Mouse (Mus musculus) liver, embryonic 16.5 days (tissue): ENCODE results near the gene Sdk1. TPM values are rescaled to one million over a fixed set of nuclear protein-coding genes. Genes with fewer than 3 reads are reported as not detected.

ENCODE experiments used
- ATAC-seq: fragments of 200-750 bp; cut with Nextera tagmentation; 2 replicates; pipeline ENCODE4 v1.8.0; 2017; ENCODE audit warnings: low read depth, mild to moderate bottlenecking, moderate number of reproducible peaks, moderate library complexity
- H3K27ac ChIP-seq: fragments of 300-500 bp; sonication (generic); 2 replicates; pipeline ENCODE4 v1.5.1; 2014; ENCODE audit warnings: mild to moderate bottlenecking, low read length
- H3K27me3 ChIP-seq: fragments of 300-500 bp; sonication (generic); 2 replicates; pipeline ENCODE4 v1.6.1; 2014; ENCODE audit warnings: low read depth, low read length, mixed read lengths; ENCODE audit not compliant: control insufficient read depth, insufficient read depth
- H3K36me3 ChIP-seq: fragments of 300-500 bp; sonication (generic); 2 replicates; pipeline ENCODE4 v1.6.1; 2014; ENCODE audit warnings: mild to moderate bottlenecking; ENCODE audit not compliant: control insufficient read depth, insufficient read depth
- H3K4me1 ChIP-seq: fragments of 300-500 bp; sonication (generic); 2 replicates; pipeline ENCODE4 v1.6.1; 2014; ENCODE audit warnings: low read depth, low read length, mixed read lengths; ENCODE audit not compliant: control insufficient read depth
- H3K4me2 ChIP-seq: fragments of 300-500 bp; sonication (generic); 2 replicates; pipeline ENCODE4 v1.6.1; 2014; ENCODE audit warnings: low read depth, low read length, mixed read lengths
- H3K4me3 ChIP-seq: fragments of 300-500 bp; sonication (generic); 2 replicates; pipeline ENCODE4 v1.5.1; 2014; ENCODE audit warnings: low read depth, mild to moderate bottlenecking, low read length
- H3K9ac ChIP-seq: fragments of 300-500 bp; sonication (generic); 2 replicates; pipeline ENCODE4 v1.6.1; 2014; ENCODE audit warnings: low read depth, low read length
- H3K9me3 ChIP-seq: fragments of 300-500 bp; sonication (generic); replicated peaks from 2 replicates; pipeline ENCODE4 v1.6.1; 2016; ENCODE audit warnings: low read length; ENCODE audit not compliant: control insufficient read depth
- WGBS: fragments of 180-500 bp; shearing (Covaris S2); extraction: QIAGEN DNeasy Blood & Tissue Kit; methylation state at CpG from one replicate; pipeline ENCODE4 v1.1.7; 2014; ENCODE audit not compliant: insufficient replicate concordance; 5-methylcytosine and 5-hydroxymethylcytosine counted together
- polyA plus RNA-seq: library from polyadenylated mRNA; unstranded; fragments of >200 nt; fragmentation: Nextera tagmentation; extraction: Ambion mirVana; gene quantifications from 2 replicates; pipeline ENCODE4 v1.2.1, GENCODE M21; 2015

Sdk1 gene
- polyA plus RNA-seq, 1 experiment from 2014 or later = 0.22 TPM

DNA sequence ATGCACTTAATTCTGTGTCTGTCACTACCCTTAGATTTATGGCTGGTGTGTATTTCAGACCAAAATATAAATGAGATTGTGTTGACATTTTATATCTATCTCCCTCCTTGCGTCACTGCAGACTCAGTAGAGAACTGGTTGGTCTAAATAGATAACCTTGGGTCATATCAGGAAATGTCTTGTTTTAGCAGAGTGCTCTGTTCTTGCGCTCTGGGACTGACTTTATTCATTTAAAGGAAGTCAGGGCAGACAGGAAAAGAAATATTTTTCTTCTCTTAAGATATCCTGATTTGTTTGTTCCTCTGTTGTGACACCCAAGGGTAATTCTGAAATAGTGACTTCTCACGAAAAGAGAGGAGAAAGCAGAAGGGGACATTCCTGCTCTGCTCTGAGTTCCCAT, 669.2 kb downstream of the Sdk1 start:
- H3K4me1 ChIP-seq = no peaks in the 10 kb centered on the region

DNA sequence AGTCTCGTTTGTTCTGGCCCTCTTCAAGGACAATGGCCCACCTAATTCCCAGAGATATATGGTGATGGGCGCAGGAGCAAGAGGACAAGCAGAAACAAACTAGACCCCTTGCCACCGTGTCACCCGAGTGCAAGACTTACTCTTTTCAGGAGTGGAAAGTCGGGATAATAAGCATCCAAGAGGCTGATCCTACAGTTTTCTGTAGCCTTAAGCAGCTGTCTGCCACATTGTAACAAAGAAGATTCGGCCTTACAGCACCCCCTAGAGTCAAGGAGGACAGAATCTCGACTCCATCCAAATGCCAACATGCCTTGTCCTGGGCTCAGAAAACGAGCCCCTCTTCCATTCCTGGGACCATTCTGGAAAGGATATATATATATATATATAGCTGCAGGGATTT, 669.6 kb downstream of the Sdk1 start:
- no peak overlapping the region for H3K27ac ChIP-seq
- H3K4me2 ChIP-seq = no peak overlapping the region
- no peaks in the 10 kb centered on the region for H3K27me3 ChIP-seq
- WGBS = 44% methylated on average over 8 of the region's 8 CpGs
- H3K4me3 ChIP-seq = no peak overlapping the region
- H3K9me3 ChIP-seq = no peaks in the 10 kb centered on the region
- no peaks in the 10 kb centered on the region for H3K4me1 ChIP-seq
- no peak overlapping the region for H3K9ac ChIP-seq
- ATAC-seq = no peak
- no peaks in the 10 kb centered on the region for H3K36me3 ChIP-seq

More for the DNA sequence above, 669.2 kb downstream of the Sdk1 start:
- Histone ChIP-seq H3K27me3 (no peaks in the 10 kb centered on the region), H3K36me3 (no peaks in the 10 kb centered on the region), H3K9ac (no peak overlapping the region), H3K27ac (no peak overlapping the region), H3K4me3 (no peak overlapping the region), H3K9me3 (no peaks in the 10 kb centered on the region), H3K4me2 (no peak overlapping the region)
- ATAC-seq = no peak
- WGBS = 36% methylated on average over 3 of the region's 3 CpGs

DNA sequence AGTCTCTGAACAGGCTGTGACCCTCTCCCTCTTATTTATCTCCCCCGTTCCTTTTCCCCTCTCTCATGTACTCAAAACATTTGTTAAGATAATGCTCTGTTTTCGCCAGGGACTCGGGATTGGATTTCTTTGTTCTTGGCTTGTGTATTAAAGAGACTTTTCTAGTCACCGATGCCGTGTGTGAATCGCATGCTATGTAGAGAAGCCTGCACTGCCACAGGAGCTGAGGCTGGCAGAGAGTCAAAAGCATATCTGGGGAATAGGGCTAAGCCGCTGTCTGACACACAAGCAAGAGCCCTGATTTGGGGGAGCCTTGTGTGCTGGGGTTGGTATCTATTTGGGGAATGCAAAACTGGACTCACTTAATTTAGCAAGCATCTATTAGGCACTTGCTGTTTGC, 671.6 kb downstream of the Sdk1 start:
- WGBS = 70% methylated on average over 7 of the region's 7 CpGs
- no peak overlapping the region for H3K4me2 ChIP-seq
- H3K9ac ChIP-seq = no peak overlapping the region
- no peak overlapping the region for H3K27ac ChIP-seq
- H3K36me3 ChIP-seq = no peaks in the 10 kb centered on the region
- no peaks in the 10 kb centered on the region for H3K9me3 ChIP-seq
- no peaks in the 10 kb centered on the region for H3K27me3 ChIP-seq
- no peak overlapping the region for H3K4me3 ChIP-seq
- no peak for ATAC-seq
- no peaks in the 10 kb centered on the region for H3K4me1 ChIP-seq

DNA sequence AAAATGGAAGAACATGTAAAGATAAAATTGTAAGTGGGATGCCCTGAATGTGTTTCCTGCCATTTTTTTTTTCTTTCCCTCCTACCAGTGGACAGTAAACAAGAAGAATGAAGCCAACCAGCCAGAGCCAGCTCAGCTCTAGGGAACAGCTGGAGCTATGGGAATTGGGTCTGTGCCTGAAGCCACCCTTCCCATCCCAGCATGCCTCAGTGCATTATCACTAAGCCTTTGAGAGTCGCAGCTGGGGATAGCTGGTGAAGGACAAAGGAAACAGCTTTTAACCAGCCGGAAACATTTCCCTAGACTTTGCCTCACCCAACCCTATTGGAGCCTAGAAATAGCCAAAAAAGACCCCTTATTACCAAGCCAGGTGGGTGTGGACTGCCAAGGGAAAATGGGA, 675.7 kb downstream of the Sdk1 start:
- Histone ChIP-seq H3K27ac (no peak overlapping the region), H3K9ac (no peak overlapping the region), H3K9me3 (no peaks in the 10 kb centered on the region), H3K4me1 (no peaks in the 10 kb centered on the region), H3K4me2 (no peak overlapping the region), H3K4me3 (no peak overlapping the region), H3K27me3 (no peaks in the 10 kb centered on the region), H3K36me3 (no peaks in the 10 kb centered on the region)
- WGBS = 60% methylated on average over 2 of the region's 2 CpGs
- ATAC-seq = no peak

DNA sequence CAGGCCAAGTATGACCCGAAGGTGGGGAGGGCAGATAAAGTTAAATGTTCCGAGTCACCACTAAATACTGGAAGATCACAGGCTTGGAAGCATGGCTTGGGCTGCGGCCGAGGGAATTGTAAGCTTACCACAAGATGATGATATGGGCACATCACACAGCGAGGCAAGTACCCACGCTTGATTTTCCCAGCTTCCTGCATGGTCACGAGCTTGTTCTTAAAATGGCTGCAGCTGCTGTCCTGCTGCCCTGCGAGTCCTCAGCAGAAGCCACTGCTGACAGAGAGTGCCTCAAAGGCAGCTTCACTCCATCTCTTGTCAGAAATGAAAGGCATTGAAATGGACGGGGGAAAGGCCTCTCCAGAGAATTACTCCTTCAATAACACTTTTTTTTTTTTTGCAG, 697.7 kb downstream of the Sdk1 start:
- WGBS = 53% methylated on average over 9 of the region's 9 CpGs
- no peak overlapping the region for H3K27ac ChIP-seq
- no peaks in the 10 kb centered on the region for H3K9me3 ChIP-seq
- H3K4me2 ChIP-seq = no peak overlapping the region
- no peak for ATAC-seq
- no peaks in the 10 kb centered on the region for H3K27me3 ChIP-seq
- H3K36me3 ChIP-seq = no peaks in the 10 kb centered on the region
- no peaks in the 10 kb centered on the region for H3K4me1 ChIP-seq
- no peak overlapping the region for H3K9ac ChIP-seq
- no peak overlapping the region for H3K4me3 ChIP-seq

DNA sequence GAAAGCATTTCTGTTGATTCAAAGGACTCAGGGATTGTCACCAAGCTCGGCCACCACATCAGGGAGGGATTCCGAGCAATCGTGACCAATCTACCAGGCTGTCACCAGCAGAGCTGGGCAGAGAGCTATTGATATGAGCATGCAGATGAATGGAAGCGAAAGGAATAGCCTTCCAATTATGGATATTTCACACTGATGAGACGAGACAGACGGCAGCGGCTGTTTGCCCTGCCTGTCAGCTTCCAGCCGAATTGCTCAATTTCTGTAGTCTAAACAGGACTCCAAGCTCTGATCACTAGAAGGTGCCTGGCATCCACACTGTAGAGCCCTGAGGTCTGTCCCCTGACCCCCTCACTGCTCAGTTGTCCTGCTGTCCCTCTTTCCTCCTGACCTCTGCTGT, 699.3 kb downstream of the Sdk1 start:
- no peak for ATAC-seq
- Histone ChIP-seq H3K9ac (no peak overlapping the region), H3K27ac (no peak overlapping the region), H3K27me3 (no peaks in the 10 kb centered on the region), H3K4me1 (no peaks in the 10 kb centered on the region), H3K9me3 (no peaks in the 10 kb centered on the region), H3K4me3 (no peak overlapping the region), H3K36me3 (no peaks in the 10 kb centered on the region), H3K4me2 (no peak overlapping the region)
- 66% methylated on average over 8 of the region's 8 CpGs for WGBS

DNA sequence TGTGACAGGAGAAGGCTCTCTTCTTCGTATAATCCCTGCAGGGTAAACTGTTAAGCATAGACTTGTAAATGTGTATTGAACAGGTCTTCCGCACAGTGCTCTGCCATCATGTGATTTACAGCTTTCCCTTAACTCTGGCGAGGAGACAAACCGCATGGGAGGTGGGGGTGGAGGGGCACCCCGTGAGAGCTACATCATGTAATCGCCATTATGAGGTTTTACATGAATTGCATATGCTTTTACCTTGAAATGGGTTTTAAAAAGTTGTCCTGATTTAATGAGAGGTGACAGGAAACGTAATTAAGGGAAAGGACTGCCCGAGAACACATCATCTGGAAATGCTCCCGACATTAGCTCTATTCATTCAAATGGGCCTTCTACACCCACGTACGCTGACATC, 709.5 kb downstream of the Sdk1 start:
- H3K4me2 ChIP-seq = no peak overlapping the region
- H3K4me1 ChIP-seq = no peaks in the 10 kb centered on the region
- no peaks in the 10 kb centered on the region for H3K9me3 ChIP-seq
- no peaks in the 10 kb centered on the region for H3K27me3 ChIP-seq
- no peaks in the 10 kb centered on the region for H3K36me3 ChIP-seq
- 66% methylated on average over 11 of the region's 11 CpGs for WGBS
- no peak for ATAC-seq
- H3K4me3 ChIP-seq = no peak overlapping the region
- H3K9ac ChIP-seq = no peak overlapping the region
- H3K27ac ChIP-seq = no peak overlapping the region

DNA sequence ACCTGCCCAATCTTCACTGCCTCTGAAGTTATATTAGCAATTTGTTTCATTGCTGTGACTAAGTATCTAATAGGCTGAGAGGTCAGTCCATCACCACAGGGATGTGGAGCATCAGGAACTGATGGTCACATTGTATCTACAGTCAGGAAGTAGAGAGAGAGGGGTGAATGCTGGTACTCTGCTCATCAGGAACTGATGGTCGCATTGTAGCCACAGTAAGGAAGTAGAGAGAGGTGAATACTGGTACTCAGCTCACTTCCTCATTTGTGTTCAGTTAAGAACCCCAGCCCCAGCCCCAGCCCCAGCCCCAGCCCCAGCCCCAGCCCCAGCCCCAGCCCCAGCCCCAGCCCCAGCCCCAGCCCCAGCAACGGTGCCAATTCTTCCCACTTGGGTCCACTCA, 711.0 kb downstream of the Sdk1 start:
- Histone ChIP-seq H3K27me3 (no peaks in the 10 kb centered on the region), H3K9me3 (no peaks in the 10 kb centered on the region), H3K4me2 (no peak overlapping the region), H3K36me3 (no peaks in the 10 kb centered on the region), H3K4me1 (no peaks in the 10 kb centered on the region), H3K27ac (no peak overlapping the region), H3K4me3 (no peak overlapping the region), H3K9ac (no peak overlapping the region)
- WGBS = 15% methylated on average over 2 of the region's 2 CpGs
- ATAC-seq = no peak

DNA sequence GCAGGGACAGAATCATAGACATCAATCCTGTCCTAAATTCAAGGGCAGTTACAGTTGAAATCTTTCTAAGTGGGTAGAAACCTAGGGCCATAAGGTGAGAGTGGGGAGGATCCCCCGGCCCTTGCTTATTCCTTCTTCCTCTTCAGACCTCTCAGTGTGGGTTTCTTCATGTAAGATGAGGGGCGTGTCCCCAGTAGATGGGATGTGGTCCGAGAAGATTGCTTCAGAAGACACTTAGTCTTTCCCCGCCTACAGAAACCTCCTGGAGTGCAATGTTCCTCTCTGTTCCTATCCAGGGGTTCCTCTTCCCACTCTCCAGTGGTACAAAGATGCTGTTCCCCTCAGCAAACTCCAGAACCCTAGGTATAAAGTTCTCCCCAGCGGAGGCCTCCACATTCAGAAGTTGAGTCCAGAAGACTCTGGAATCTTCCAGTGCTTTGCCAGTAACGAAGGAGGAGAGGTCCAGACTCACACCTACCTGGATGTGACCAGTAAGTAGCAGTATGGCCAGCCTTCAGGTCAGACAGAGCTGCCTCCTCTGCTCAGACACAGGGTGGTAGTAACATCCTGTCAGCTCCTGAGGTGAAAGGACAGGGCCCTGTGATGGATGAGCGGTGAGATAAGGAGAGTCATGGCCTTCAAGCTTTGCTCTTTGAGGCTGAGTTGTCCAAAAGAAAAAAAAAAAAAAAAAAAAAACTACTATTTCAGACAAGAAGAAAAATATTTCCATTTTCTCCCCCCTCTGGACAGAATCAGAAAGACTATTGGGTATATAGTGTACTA, 711.6 kb downstream of the Sdk1 start:
- no peak overlapping the region for H3K9ac ChIP-seq
- no peak overlapping the region for H3K4me3 ChIP-seq
- H3K27ac ChIP-seq = no peak overlapping the region
- no peak overlapping the region for H3K4me2 ChIP-seq
- H3K27me3 ChIP-seq = no peaks in the 10 kb centered on the region
- no peaks in the 10 kb centered on the region for H3K4me1 ChIP-seq
- WGBS = 39% methylated on average over 7 of the region's 7 CpGs
- no peaks in the 10 kb centered on the region for H3K9me3 ChIP-seq
- H3K36me3 ChIP-seq = no peaks in the 10 kb centered on the region
- ATAC-seq = no peak
